Mouse (Mus musculus) heart, adult 8-10 months (tissue): ENCODE measurements around the gene Mettl17. TPM values are rescaled to one million over a fixed set of nuclear protein-coding genes. Genes with fewer than 3 reads are reported as not detected.
A peak's percentile ranks its signal among the peaks of the same experiment; 100 is the strongest.
"Not testable (repeated sequence)": the region's sequence is repeated elsewhere in the genome, so short reads cannot be mapped to it uniquely, and the experiment has no call there.

Source experiments
- DNase-seq: peaks from one replicate; pipeline ENCODE4 v3.0.0; 2022; ENCODE audit warnings: low spot score
- total RNA-seq, 4 experiments: library from RNA; stranded (reverse); gene quantifications; 2 replicates each; pipeline ENCODE4 v1.2.4; 2022

The Mettl17 gene
- total RNA-seq, 4 experiments from 2014 or later = 17.9 to 26.4 (median 22.7) TPM

DNA sequence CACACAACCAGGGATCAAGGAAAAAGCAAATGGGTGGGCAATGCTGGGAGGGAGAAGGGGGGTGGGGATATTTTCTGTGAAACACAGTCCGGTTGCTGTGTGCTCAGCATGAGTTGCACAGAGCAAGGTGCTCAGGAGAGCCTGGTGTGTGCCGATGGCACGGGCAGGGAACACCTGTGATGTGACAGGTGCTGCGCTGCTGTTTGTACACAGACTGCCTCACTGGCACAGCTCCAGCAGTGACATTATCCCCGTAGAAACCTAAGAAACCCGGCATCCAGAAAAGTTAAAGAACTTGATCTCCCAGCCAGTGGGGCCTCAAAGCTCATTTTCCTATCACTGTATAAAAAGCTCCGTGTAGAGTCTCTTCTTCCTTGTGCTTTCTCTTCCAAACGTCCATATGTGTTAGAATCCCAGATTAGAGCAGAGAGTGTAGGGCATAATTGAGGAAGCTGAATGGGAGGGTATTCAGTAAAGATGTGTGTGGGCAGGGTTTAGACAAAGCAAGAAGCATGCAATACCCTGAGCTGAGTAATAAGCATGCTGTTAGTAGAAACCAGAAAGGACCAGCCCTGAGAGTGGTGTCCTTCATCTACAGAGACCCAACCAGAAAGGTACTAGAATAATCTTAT lies 12.0 kb downstream of the Mettl17 start:
- no peak for DNase-seq

DNA sequence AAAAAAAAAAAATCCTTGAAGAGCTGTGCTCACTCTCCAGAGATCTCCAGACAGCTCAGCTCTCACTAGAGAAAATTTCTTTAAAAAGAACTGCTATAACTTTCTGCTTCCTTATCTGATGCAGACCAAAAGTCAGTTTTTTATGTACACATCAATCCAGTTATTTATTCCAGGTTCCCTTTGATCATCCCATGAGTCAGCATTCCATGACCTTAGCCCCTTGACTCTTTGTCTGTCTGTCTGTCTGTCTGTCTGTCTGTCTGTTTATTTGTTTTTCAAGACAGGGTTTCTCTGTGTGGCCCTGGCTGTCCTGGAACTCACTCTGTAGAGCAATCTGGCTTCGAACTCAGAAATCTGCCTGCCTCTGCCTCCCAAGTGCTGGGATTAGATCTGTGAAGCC lies 14.7 kb downstream of the Mettl17 start:
- DNase-seq = no peak

GRCm38 (mm10) chr14:51902806-51903710 lies 18.4 kb downstream of the Mettl17 start:
- DNase-seq = peak; percentile 74

DNA sequence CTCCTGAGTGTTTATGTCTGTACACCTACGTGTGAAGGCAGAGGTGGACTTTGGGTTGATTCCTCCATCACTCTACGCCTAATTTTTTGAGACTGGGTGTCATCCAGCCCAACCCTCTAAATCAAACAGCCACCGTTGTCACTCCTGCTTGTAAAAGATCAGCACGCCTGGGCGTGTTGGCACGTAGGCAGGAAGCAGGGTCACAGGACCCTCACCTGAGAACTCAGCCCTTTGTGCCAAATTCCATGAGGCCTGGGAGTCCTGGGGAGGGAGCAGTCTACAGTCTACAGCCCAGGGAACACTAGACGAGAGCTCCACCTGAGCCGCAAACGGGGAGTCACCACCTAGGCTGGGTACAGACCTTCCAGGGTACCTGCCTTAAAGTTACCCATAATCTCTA lies 19.1 kb downstream of the Mettl17 start:
- DNase-seq = no peak

DNA sequence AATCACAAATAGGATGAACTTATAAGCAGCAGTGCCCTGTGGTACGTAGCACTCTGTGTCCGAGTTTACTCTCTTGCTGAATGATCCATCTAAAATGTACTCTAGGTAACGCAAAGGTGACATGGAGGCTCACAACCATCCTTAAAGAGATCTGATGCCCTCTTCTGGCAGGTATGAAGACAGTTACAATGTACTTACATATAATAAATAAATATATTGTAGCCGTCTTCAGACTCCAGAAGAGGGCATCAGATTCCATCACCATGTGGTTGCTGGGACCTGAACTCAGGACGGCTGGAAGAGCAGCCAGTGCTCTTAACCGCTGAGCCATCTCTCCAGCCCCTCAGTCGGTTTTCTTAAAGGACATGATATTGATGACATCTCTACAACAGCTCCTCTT lies 20.1 kb downstream of the Mettl17 start:
- DNase-seq = no peak

DNA sequence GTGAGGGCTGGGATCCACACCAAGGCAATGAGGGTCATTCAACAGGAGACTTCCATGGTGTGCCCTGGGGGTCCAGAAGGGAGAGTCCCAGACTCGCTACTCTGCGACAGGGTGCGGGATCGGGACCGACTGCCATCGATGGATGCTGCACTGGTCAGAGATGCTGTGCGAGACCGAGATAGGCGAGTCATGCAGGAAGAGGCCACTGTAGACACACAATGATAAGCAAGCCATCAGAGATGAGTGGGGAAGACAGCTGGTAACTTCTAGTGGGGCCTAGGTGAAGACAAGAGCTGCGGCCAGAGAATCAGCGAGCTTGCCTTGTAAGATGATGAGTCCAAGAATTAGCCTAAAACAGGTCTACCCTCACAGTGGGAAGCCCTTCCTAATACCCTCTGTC lies 21.5 kb downstream of the Mettl17 start:
- no peak for DNase-seq

- no peak for DNase-seq
These were observed 26.7 kb downstream of the Mettl17 start for GRCm38 (mm10) chr14:51911301-51911700.

- DNase-seq = peak; percentile 41
These were observed 27.9 kb downstream of the Mettl17 start for GRCm38 (mm10) chr14:51912391-51913061.

- peak; percentile 84 for DNase-seq
These were observed 28.7 kb downstream of the Mettl17 start for GRCm38 (mm10) chr14:51913062-51913959.

- peak; percentile 90 for DNase-seq
These were observed 29.5 kb downstream of the Mettl17 start, which contains the start of gene Ndrg2 for GRCm38 (mm10) chr14:51913960-51914762. Gene Ndrg2 (minus strand): TSS chr14:51914158.

- peak; percentile 56 for DNase-seq
These were observed 30.4 kb downstream of the Mettl17 start for GRCm38 (mm10) chr14:51915030-51915429.

DNA sequence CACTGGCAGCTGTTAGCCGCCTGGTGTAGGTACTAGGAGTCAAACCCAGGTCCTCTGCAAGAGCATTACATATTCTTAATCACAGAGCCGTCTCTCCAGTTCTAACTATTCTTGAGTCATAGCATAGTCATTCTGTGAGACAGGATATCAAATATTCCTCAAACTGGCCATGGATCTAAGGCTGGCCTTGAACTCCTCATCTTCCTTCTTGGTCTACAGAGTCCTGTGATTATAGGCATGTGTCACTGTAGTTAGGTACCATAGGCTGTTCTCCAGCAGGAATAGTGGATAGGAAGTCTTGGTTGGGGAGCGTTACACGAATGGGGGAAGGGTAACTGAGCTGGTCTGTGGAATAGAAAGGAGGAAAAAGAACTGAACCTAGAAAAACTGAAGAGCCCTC lies 31.9 kb downstream of the Mettl17 start:
- no peak for DNase-seq

GRCm38 (mm10) chr14:51918125-51918524 lies 33.5 kb downstream of the Mettl17 start, which contains the start of gene Tppp2:
Gene Tppp2 (plus strand): TSS chr14:51918425.
- no peak for DNase-seq

DNA sequence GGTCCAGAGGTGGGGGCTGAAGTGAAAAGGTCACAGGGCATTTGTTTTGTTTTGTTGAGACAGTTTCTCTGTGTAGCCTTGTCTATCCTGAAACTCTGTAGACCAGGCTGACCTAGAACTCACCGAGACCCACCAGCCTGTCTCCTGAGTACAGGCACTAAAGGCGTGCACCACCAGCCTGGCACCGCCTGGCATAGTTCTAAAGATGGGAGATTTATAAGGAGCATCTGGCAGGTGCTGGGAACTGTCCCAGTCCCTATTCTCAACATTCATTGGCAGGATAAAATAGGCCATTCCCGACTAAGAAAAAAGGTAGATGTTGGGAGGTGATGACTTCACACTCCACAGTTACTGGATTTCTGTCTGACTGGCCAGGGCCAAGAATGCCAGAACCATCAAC lies 34.3 kb downstream of the Mettl17 start:
- DNase-seq = no peak

- peak; percentile 43 for DNase-seq
These were observed 37.3 kb downstream of the Mettl17 start for GRCm38 (mm10) chr14:51921759-51922570.

- no peak for DNase-seq
These were observed 37.9 kb downstream of the Mettl17 start, which contains the start of gene Rnase13 for GRCm38 (mm10) chr14:51922571-51922865. Gene Rnase13 (minus strand): TSS chr14:51922773.

DNA sequence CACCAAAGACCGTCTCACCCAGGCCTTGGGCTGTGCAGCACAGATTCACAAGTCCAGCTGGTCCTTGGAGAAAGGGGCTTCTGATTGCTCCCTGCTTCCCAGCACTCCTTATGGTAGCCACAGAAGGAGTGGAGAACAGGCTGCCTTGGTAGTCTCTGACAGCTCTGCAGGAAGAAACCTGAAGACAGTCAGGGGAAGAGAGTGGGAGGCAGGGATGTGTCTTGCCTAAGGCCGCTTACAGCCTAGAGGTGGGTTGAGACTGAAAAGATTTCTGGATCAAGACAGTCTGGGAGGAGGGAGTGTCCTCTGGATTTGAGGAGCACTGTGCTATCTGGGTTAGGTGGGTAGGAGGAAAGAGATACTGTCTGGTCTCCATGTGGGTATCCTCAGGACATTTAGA lies 38.3 kb downstream of the Mettl17 start:
- DNase-seq = no peak

GRCm38 (mm10) chr14:51923492-51923891 lies 38.9 kb downstream of the Mettl17 start:
- no peak for DNase-seq

DNA sequence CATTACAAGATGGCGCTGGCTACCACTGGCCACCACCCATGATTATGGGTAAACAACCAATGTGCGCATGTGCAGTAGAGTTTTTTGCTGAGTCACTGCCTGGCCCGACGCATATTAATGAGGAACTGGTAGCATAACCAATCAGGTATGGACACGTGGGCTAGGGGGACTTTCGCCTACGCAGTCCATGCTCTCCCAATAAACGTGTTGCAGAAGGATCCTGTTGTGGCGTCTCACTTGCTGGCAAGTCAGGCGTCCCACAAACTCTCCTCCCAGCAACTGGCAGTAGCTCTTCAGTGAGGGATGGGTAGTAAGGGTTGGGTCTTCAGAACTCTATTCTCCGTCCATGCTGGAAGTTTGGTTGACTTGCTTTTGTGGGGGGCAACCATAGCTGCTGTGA lies 42.3 kb downstream of the Mettl17 start:
- DNase-seq = not testable (repeated sequence)
